Mouse (Mus musculus): ENCODE results near the gene Nr1i3. TPM values are rescaled to one million over a fixed set of nuclear protein-coding genes. Genes with fewer than 3 reads are reported as not detected.

Nr1i3 gene
- polyA plus RNA-seq, 1 experiment from 2014 or later: 0.73 TPM

GRCm38 (mm10) chr1:171223796-171224195, 10.0 kb downstream of the Nr1i3 start:
- Histone ChIP-seq H3K36me3 (ENCODE audit: control insufficient read depth, insufficient read depth, low read length) (peaks cover 7% of the 10 kb centered on the region), H3K9me3 (ENCODE audit: control insufficient read depth, low read length) (no peaks in the 10 kb centered on the region), H3K9ac (ENCODE audit: low read depth, low read length) (no peak overlapping the region), H3K4me2 (ENCODE audit: low read length) (no peak overlapping the region), H3K4me3 (ENCODE audit: low read length) (no peak overlapping the region), H3K27me3 (replicated peaks; ENCODE audit: control insufficient read depth, insufficient read depth, low read length) (no peaks in the 10 kb centered on the region), H3K4me1 (ENCODE audit: control insufficient read depth, insufficient read depth, low read depth, low read length) (peaks cover 12% of the 10 kb centered on the region), H3K27ac (ENCODE audit: low read depth, low read length) (no peak overlapping the region)
- WGBS: 95% methylated on average over 2 of the region's 2 CpGs
- no peak for ATAC-seq

- H3K4me1 ChIP-seq (ENCODE audit: control insufficient read depth, insufficient read depth, low read depth, low read length): peaks cover 12% of the 10 kb centered on the region
- no peaks in the 10 kb centered on the region for H3K9me3 ChIP-seq (ENCODE audit: control insufficient read depth, low read length)
- H3K27ac ChIP-seq (ENCODE audit: low read depth, low read length): no peak within 1 kb of the TSS
- H3K36me3 ChIP-seq (ENCODE audit: control insufficient read depth, insufficient read depth, low read length): no peaks in the 10 kb centered on the region; the same call in 1 of the 2 replicates
- no peak for ATAC-seq
- no peak within 1 kb of the TSS for H3K4me2 ChIP-seq (ENCODE audit: low read length)
- no peaks in the 10 kb centered on the region for H3K27me3 ChIP-seq (replicated peaks; ENCODE audit: control insufficient read depth, insufficient read depth, low read length)
- H3K4me3 ChIP-seq (ENCODE audit: low read length): no peak within 1 kb of the TSS
- 86% methylated on average over 5 of the region's 5 CpGs for WGBS
- no peak within 1 kb of the TSS for H3K9ac ChIP-seq (ENCODE audit: low read depth, low read length)
These were observed 11.1 kb downstream of the Nr1i3 start, which contains the start of gene Apoa2 for GRCm38 (mm10) chr1:171224857-171225256. Apoa2 (plus strand) TSS chr1:171225054.

- Histone ChIP-seq H3K36me3 (ENCODE audit: control insufficient read depth, insufficient read depth, low read length) (no peaks in the 10 kb centered on the region), H3K9me3 (ENCODE audit: control insufficient read depth, low read length) (no peaks in the 10 kb centered on the region), H3K4me3 (ENCODE audit: low read length) (no peak overlapping the region), H3K27me3 (replicated peaks; ENCODE audit: control insufficient read depth, insufficient read depth, low read length) (no peaks in the 10 kb centered on the region), H3K9ac (ENCODE audit: low read depth, low read length) (no peak overlapping the region), H3K4me1 (ENCODE audit: control insufficient read depth, insufficient read depth, low read depth, low read length) (peaks cover under 1% of the 10 kb centered on the region; the same call in 1 of the 2 replicates), H3K27ac (ENCODE audit: low read depth, low read length) (no peak overlapping the region), H3K4me2 (ENCODE audit: low read length) (no peak overlapping the region)
- 44% methylated on average over 4 of the region's 4 CpGs for WGBS
- ATAC-seq: no peak
These were observed 13.0 kb downstream of the Nr1i3 start for GRCm38 (mm10) chr1:171226780-171227179.

GRCm38 (mm10) chr1:171227879-171228278, 14.1 kb downstream of the Nr1i3 start:
- 89% methylated on average over 1 of the region's 1 CpGs for WGBS
- Histone ChIP-seq H3K9ac (ENCODE audit: low read depth, low read length) (no peak overlapping the region), H3K36me3 (ENCODE audit: control insufficient read depth, insufficient read depth, low read length) (no peaks in the 10 kb centered on the region), H3K9me3 (ENCODE audit: control insufficient read depth, low read length) (no peaks in the 10 kb centered on the region), H3K4me2 (ENCODE audit: low read length) (no peak overlapping the region), H3K4me3 (ENCODE audit: low read length) (no peak overlapping the region), H3K27ac (ENCODE audit: low read depth, low read length) (no peak overlapping the region), H3K27me3 (replicated peaks; ENCODE audit: control insufficient read depth, insufficient read depth, low read length) (no peaks in the 10 kb centered on the region), H3K4me1 (ENCODE audit: control insufficient read depth, insufficient read depth, low read depth, low read length) (no peaks in the 10 kb centered on the region)
- no peak for ATAC-seq

- ATAC-seq: no peak
- Histone ChIP-seq H3K9me3 (ENCODE audit: control insufficient read depth, low read length) (no peaks in the 10 kb centered on the region), H3K27ac (ENCODE audit: low read depth, low read length) (no peak overlapping the region), H3K27me3 (replicated peaks; ENCODE audit: control insufficient read depth, insufficient read depth, low read length) (no peaks in the 10 kb centered on the region), H3K4me3 (ENCODE audit: low read length) (no peak overlapping the region), H3K4me2 (ENCODE audit: low read length) (no peak overlapping the region), H3K36me3 (ENCODE audit: control insufficient read depth, insufficient read depth, low read length) (peaks cover 8% of the 10 kb centered on the region), H3K4me1 (ENCODE audit: control insufficient read depth, insufficient read depth, low read depth, low read length) (no peaks in the 10 kb centered on the region), H3K9ac (ENCODE audit: low read depth, low read length) (no peak overlapping the region)
- WGBS: 52% methylated on average over 6 of the region's 6 CpGs
These were observed 16.0 kb downstream of the Nr1i3 start for GRCm38 (mm10) chr1:171229750-171230149.

GRCm38 (mm10) chr1:171230215-171230614, 16.4 kb downstream of the Nr1i3 start:
- ATAC-seq: no peak
- H3K27me3 ChIP-seq (replicated peaks; ENCODE audit: control insufficient read depth, insufficient read depth, low read length): no peaks in the 10 kb centered on the region

GRCm38 (mm10) chr1:171231844-171232243, 18.1 kb downstream of the Nr1i3 start:
- Histone ChIP-seq H3K9ac (ENCODE audit: low read depth, low read length) (no peak overlapping the region), H3K4me2 (ENCODE audit: low read length) (no peak overlapping the region), H3K27ac (ENCODE audit: low read depth, low read length) (no peak overlapping the region), H3K4me1 (ENCODE audit: control insufficient read depth, insufficient read depth, low read depth, low read length) (no peaks in the 10 kb centered on the region), H3K36me3 (ENCODE audit: control insufficient read depth, insufficient read depth, low read length) (peaks cover 24% of the 10 kb centered on the region), H3K4me3 (ENCODE audit: low read length) (no peak overlapping the region), H3K9me3 (ENCODE audit: control insufficient read depth, low read length) (no peaks in the 10 kb centered on the region), H3K27me3 (replicated peaks; ENCODE audit: control insufficient read depth, insufficient read depth, low read length) (no peaks in the 10 kb centered on the region)
- 75% methylated on average over 4 of the region's 4 CpGs for WGBS
- ATAC-seq: no peak

More at GRCm38 (mm10) chr1:171230215-171230614, 16.4 kb downstream of the Nr1i3 start:
- Histone ChIP-seq H3K36me3 (ENCODE audit: control insufficient read depth, insufficient read depth, low read length) (peaks cover 12% of the 10 kb centered on the region), H3K27ac (ENCODE audit: low read depth, low read length) (no peak overlapping the region), H3K9ac (ENCODE audit: low read depth, low read length) (no peak overlapping the region), H3K4me3 (ENCODE audit: low read length) (no peak overlapping the region), H3K4me1 (ENCODE audit: control insufficient read depth, insufficient read depth, low read depth, low read length) (no peaks in the 10 kb centered on the region), H3K9me3 (ENCODE audit: control insufficient read depth, low read length) (no peaks in the 10 kb centered on the region), H3K4me2 (ENCODE audit: low read length) (no peak overlapping the region)
- WGBS: 62% methylated on average over 3 of the region's 3 CpGs

- H3K27me3 ChIP-seq (replicated peaks; ENCODE audit: control insufficient read depth, insufficient read depth, low read length): no peaks in the 10 kb centered on the region
- no peak for ATAC-seq
- 90% methylated on average over 5 of the region's 5 CpGs for WGBS
- no peak overlapping the region for H3K4me2 ChIP-seq (ENCODE audit: low read length)
- H3K27ac ChIP-seq (ENCODE audit: low read depth, low read length): no peak overlapping the region
- H3K4me3 ChIP-seq (ENCODE audit: low read length): no peak overlapping the region
- H3K9ac ChIP-seq (ENCODE audit: low read depth, low read length): no peak overlapping the region
- peaks cover 29% of the 10 kb centered on the region for H3K36me3 ChIP-seq (ENCODE audit: control insufficient read depth, insufficient read depth, low read length)
- no peaks in the 10 kb centered on the region for H3K9me3 ChIP-seq (ENCODE audit: control insufficient read depth, low read length)
- no peaks in the 10 kb centered on the region for H3K4me1 ChIP-seq (ENCODE audit: control insufficient read depth, insufficient read depth, low read depth, low read length)
These were observed 18.6 kb downstream of the Nr1i3 start for GRCm38 (mm10) chr1:171232348-171232747.

GRCm38 (mm10) chr1:171232800-171233730, 19.3 kb downstream of the Nr1i3 start:
- no peaks in the 10 kb centered on the region for H3K4me1 ChIP-seq (ENCODE audit: control insufficient read depth, insufficient read depth, low read depth, low read length)
- no peaks in the 10 kb centered on the region for H3K9me3 ChIP-seq (ENCODE audit: control insufficient read depth, low read length)
- no peak overlapping the region for H3K9ac ChIP-seq (ENCODE audit: low read depth, low read length)
- H3K4me2 ChIP-seq (ENCODE audit: low read length): no peak overlapping the region
- no peaks in the 10 kb centered on the region for H3K27me3 ChIP-seq (replicated peaks; ENCODE audit: control insufficient read depth, insufficient read depth, low read length)
- 88% methylated on average over 12 of the region's 12 CpGs for WGBS
- ATAC-seq: no peak
- H3K27ac ChIP-seq (ENCODE audit: low read depth, low read length): no peak overlapping the region
- H3K4me3 ChIP-seq (ENCODE audit: low read length): no peak overlapping the region
- H3K36me3 ChIP-seq (ENCODE audit: control insufficient read depth, insufficient read depth, low read length): peaks cover 36% of the 10 kb centered on the region
